Mouse (Mus musculus) hindbrain, embryonic 14.5 days (tissue): ENCODE measurements around the gene Ntsr1. TPM values are rescaled to one million over a fixed set of nuclear protein-coding genes. Genes with fewer than 3 reads are reported as not detected.

Source experiments
- ATAC-seq: fragments of 200-750 bp; cut with Nextera tagmentation; 2 replicates; pipeline ENCODE4 v1.8.0; 2017; ENCODE audit warnings: moderate number of reproducible peaks, mild to moderate bottlenecking, moderate TSS enrichment, moderate library complexity; ENCODE audit not compliant: low FRiP score
- DNase-seq: peaks from one replicate; pipeline ENCODE4 v3.0.0-alpha.2; 2015; ENCODE audit warnings: low spot score
- H3K27ac ChIP-seq: fragments of 300-500 bp; sonication (generic); 2 replicates; pipeline ENCODE4 v1.5.1; 2014; ENCODE audit warnings: mild to moderate bottlenecking, moderate library complexity
- H3K27me3 ChIP-seq: fragments of 300-500 bp; sonication (generic); 2 replicates; pipeline ENCODE4 v1.6.1; 2014; ENCODE audit warnings: mild to moderate bottlenecking, low read length, mixed read lengths; ENCODE audit not compliant: control insufficient read depth, insufficient read depth
- H3K36me3 ChIP-seq: fragments of 300-500 bp; sonication (generic); replicated peaks from 2 replicates; pipeline ENCODE4 v1.6.1; 2014; ENCODE audit not compliant: control insufficient read depth, insufficient read depth
- H3K4me1 ChIP-seq: fragments of 300-500 bp; sonication (generic); replicated peaks from 2 replicates; pipeline ENCODE4 v1.6.1; 2014; ENCODE audit warnings: antibody characterized with exemption, low read length, mixed read lengths; ENCODE audit not compliant: control insufficient read depth, insufficient read depth
- H3K4me2 ChIP-seq: fragments of 300-500 bp; sonication (generic); replicated peaks from 2 replicates; pipeline ENCODE4 v1.6.1; 2014; ENCODE audit warnings: mild to moderate bottlenecking, moderate library complexity
- H3K4me3 ChIP-seq: fragments of 300-500 bp; sonication (generic); replicated peaks from 2 replicates; pipeline ENCODE4 v1.5.1; 2014; ENCODE audit warnings: mild to moderate bottlenecking, low read length
- H3K9ac ChIP-seq: fragments of 300-500 bp; sonication (generic); 2 replicates; pipeline ENCODE4 v1.6.1; 2014
- H3K9me3 ChIP-seq: fragments of 300-500 bp; sonication (generic); 2 replicates; pipeline ENCODE4 v1.6.1; 2016; ENCODE audit warnings: low read length; ENCODE audit not compliant: control insufficient read depth
- WGBS: fragments of 180-500 bp; shearing (Covaris S2); extraction: QIAGEN DNeasy Blood & Tissue Kit; methylation state at CpG from one replicate; pipeline ENCODE4 v1.1.7; 2014; 5-methylcytosine and 5-hydroxymethylcytosine counted together
- polyA plus RNA-seq: library from polyadenylated mRNA; unstranded; fragments of >200 nt; fragmentation: Nextera tagmentation; extraction: Ambion mirVana; gene quantifications from 2 replicates; pipeline ENCODE4 v1.2.1, GENCODE M21; 2014

Gene Ntsr1
- polyA plus RNA-seq, 1 experiment from 2014 or later: 2.5 TPM

GRCm38 (mm10) chr2:180563296-180563695, 63.5 kb downstream of the Ntsr1 start:
- WGBS: 43% methylated on average over 6 of the region's 6 CpGs
- Histone ChIP-seq H3K27ac (0 out of 2 replicates have a peak overlapping the region, but pooled peaks have one; percentile 51), H3K4me3 (no peak overlapping the region), H3K9me3 (no peaks in the 10 kb centered on the region), H3K36me3 (no peaks in the 10 kb centered on the region), H3K4me1 (peaks cover 13% of the 10 kb centered on the region; the same call in 1 of the 2 replicates), H3K27me3 (no peaks in the 10 kb centered on the region), H3K4me2 (no peak overlapping the region), H3K9ac (no peak overlapping the region)
- ATAC-seq (no peak), DNase-seq (peak; percentile 34)

- H3K4me2 ChIP-seq: no peak overlapping the region
- DNase-seq: peak; percentile 25
- peak; percentile 37; the same call in 1 of the 2 replicates for ATAC-seq
- H3K4me3 ChIP-seq: no peak overlapping the region
- peaks cover 13% of the 10 kb centered on the region; the same call in 1 of the 2 replicates for H3K4me1 ChIP-seq
- no peaks in the 10 kb centered on the region for H3K27me3 ChIP-seq
- H3K9ac ChIP-seq: no peak overlapping the region
- no peaks in the 10 kb centered on the region for H3K36me3 ChIP-seq
- WGBS: 38% methylated on average over 5 of the region's 5 CpGs
- 0 out of 2 replicates have a peak overlapping the region, but pooled peaks have one; percentile 51 for H3K27ac ChIP-seq
- H3K9me3 ChIP-seq: no peaks in the 10 kb centered on the region
These were observed 64.1 kb downstream of the Ntsr1 start for GRCm38 (mm10) chr2:180563841-180564240.

GRCm38 (mm10) chr2:180566240-180566913, 66.6 kb downstream of the Ntsr1 start:
- no peak overlapping the region for H3K27ac ChIP-seq
- DNase-seq: peak; percentile 70
- no peak overlapping the region for H3K9ac ChIP-seq

GRCm38 (mm10) chr2:180569028-180569643, 69.4 kb downstream of the Ntsr1 start:
- Histone ChIP-seq H3K4me3 (no peak overlapping the region), H3K9ac (no peak overlapping the region), H3K27ac (no peak overlapping the region), H3K27me3 (peaks cover 7% of the 10 kb centered on the region; the same call in 1 of the 2 replicates), H3K36me3 (no peaks in the 10 kb centered on the region), H3K4me1 (peaks cover 2% of the 10 kb centered on the region), H3K4me2 (no peak overlapping the region), H3K9me3 (no peaks in the 10 kb centered on the region)
- ATAC-seq: no peak
- peak; percentile 57 for DNase-seq
- 52% methylated on average over 3 of the region's 3 CpGs for WGBS

More at GRCm38 (mm10) chr2:180566240-180566913, 66.6 kb downstream of the Ntsr1 start:
- Histone ChIP-seq H3K4me1 (peaks cover 13% of the 10 kb centered on the region), H3K27me3 (0 out of 2 replicates have a peak, but pooled peaks cover 7% of the 10 kb centered on the region), H3K4me3 (no peak overlapping the region), H3K36me3 (no peaks in the 10 kb centered on the region), H3K9me3 (no peaks in the 10 kb centered on the region), H3K4me2 (no peak overlapping the region)
- ATAC-seq: no peak
- WGBS: 32% methylated on average over 13 of the region's 13 CpGs

- Histone ChIP-seq H3K9ac (no peak overlapping the region), H3K4me2 (no peak overlapping the region), H3K27ac (no peak overlapping the region), H3K36me3 (no peaks in the 10 kb centered on the region), H3K9me3 (no peaks in the 10 kb centered on the region), H3K4me3 (no peak overlapping the region), H3K27me3 (no peaks in the 10 kb centered on the region; the same call in 1 of the 2 replicates), H3K4me1 (no peaks in the 10 kb centered on the region)
- ATAC-seq (no peak), DNase-seq (no peak)
- WGBS: 28% methylated on average over 4 of the region's 4 CpGs
These were observed 76.7 kb downstream of the Ntsr1 start for GRCm38 (mm10) chr2:180576482-180576881.

GRCm38 (mm10) chr2:180578686-180579085, 78.9 kb downstream of the Ntsr1 start:
- Histone ChIP-seq H3K9me3 (no peaks in the 10 kb centered on the region), H3K9ac (no peak overlapping the region), H3K27ac (no peak overlapping the region), H3K4me2 (no peak overlapping the region), H3K4me3 (no peak overlapping the region), H3K27me3 (no peaks in the 10 kb centered on the region), H3K36me3 (no peaks in the 10 kb centered on the region), H3K4me1 (peaks cover 7% of the 10 kb centered on the region)
- WGBS: 9% methylated on average over 3 of the region's 3 CpGs
- DNase-seq (peak; percentile 92), ATAC-seq (0 out of 2 replicates have a peak, but pooled peaks have one; percentile 18)

GRCm38 (mm10) chr2:180581002-180581401, 81.2 kb downstream of the Ntsr1 start, which contains the start of gene Mrgbp:
Mrgbp (plus strand) TSS chr2:180581304.
- DNase-seq (no peak), ATAC-seq (no peak)
- 68% methylated on average over 3 of the region's 3 CpGs for WGBS
- no peak within 1 kb of the TSS for H3K4me3 ChIP-seq
- H3K9me3 ChIP-seq: no peaks in the 10 kb centered on the region
- peaks cover 18% of the 10 kb centered on the region for H3K36me3 ChIP-seq
- no peaks in the 10 kb centered on the region for H3K27me3 ChIP-seq
- H3K4me2 ChIP-seq: no peak within 1 kb of the TSS
- H3K4me1 ChIP-seq: peaks cover 15% of the 10 kb centered on the region
- H3K27ac ChIP-seq: no peak within 1 kb of the TSS
- no peak within 1 kb of the TSS for H3K9ac ChIP-seq

GRCm38 (mm10) chr2:180582481-180583153, 82.8 kb downstream of the Ntsr1 start:
- peaks cover 15% of the 10 kb centered on the region for H3K4me1 ChIP-seq
- H3K27me3 ChIP-seq: no peaks in the 10 kb centered on the region
- ATAC-seq: peak; percentile 73
- peak overlapping the region; percentile 80 for H3K27ac ChIP-seq
- peak; percentile 99 for DNase-seq
- no peaks in the 10 kb centered on the region for H3K9me3 ChIP-seq
- peak overlapping the region; percentile 96 for H3K9ac ChIP-seq
- peak overlapping the region; percentile 87 for H3K4me3 ChIP-seq
- H3K4me2 ChIP-seq: peak overlapping the region; percentile 78
- peaks cover 30% of the 10 kb centered on the region for H3K36me3 ChIP-seq
- WGBS: under 1% methylated on average over 56 of the region's 57 CpGs

- Histone ChIP-seq H3K4me3 (peak overlapping the region; percentile 87), H3K27me3 (no peaks in the 10 kb centered on the region), H3K4me2 (peak overlapping the region; percentile 78), H3K9me3 (no peaks in the 10 kb centered on the region), H3K9ac (peak overlapping the region; percentile 96), H3K27ac (no peak overlapping the region), H3K4me1 (peaks cover 15% of the 10 kb centered on the region), H3K36me3 (peaks cover 30% of the 10 kb centered on the region)
- ATAC-seq: peak; percentile 39
- 27% methylated on average over 7 of the region's 7 CpGs for WGBS
- DNase-seq: no peak
These were observed 83.4 kb downstream of the Ntsr1 start for GRCm38 (mm10) chr2:180583154-180583507.
